Mouse (Mus musculus): ENCODE measurements around the gene Slc9a1.

Slc9a1 gene

GRCm38 (mm10) chr4:133442194-133442593 lies 72.7 kb downstream of the Slc9a1 start:
- no peak for DNase-seq

GRCm38 (mm10) chr4:133443085-133443484 lies 73.6 kb downstream of the Slc9a1 start:
- no peak for DNase-seq

DNA sequence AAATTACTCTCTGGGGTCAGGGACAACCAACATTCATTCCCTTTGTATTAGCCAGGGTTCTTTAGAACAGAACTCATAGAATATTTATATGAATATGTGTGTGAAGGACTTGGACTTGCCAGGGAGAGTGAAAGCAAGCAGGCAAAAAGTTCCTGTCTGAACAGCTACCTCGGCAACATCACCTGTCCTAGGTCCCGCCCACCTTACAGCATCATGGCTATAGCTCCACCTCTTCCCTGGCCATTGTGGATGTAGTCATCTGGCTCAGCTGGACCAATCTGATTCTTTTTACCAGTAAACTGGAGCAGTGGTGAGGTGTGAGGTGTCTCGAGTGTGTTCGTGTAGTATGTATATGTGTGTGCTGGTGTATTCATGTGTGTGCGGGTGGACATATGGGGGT lies 76.2 kb downstream of the Slc9a1 start:
- DNase-seq: no peak

- DNase-seq: no peak
Measured at GRCm38 (mm10) chr4:133447366-133447765, 77.9 kb downstream of the Slc9a1 start.

DNA sequence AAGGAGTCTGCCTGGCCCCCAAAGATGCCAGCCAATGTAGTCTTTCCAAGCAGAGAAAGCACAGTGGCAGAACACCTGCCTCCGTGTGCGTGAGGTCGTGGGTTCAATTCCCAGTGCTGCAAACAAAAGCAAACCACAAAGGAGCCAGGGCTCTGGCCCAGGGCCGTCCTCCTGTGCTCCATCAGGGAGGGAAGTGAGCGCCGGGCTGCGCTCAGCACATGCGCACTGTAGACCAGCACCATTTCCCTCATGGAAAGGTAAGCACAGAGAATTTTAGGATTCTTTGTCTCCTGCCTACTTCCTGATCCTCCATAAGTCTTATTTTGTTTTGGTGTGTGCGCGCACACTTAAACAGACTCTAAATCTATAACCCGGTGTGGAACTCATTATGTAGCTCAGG lies 78.5 kb downstream of the Slc9a1 start:
- DNase-seq: no peak

DNA sequence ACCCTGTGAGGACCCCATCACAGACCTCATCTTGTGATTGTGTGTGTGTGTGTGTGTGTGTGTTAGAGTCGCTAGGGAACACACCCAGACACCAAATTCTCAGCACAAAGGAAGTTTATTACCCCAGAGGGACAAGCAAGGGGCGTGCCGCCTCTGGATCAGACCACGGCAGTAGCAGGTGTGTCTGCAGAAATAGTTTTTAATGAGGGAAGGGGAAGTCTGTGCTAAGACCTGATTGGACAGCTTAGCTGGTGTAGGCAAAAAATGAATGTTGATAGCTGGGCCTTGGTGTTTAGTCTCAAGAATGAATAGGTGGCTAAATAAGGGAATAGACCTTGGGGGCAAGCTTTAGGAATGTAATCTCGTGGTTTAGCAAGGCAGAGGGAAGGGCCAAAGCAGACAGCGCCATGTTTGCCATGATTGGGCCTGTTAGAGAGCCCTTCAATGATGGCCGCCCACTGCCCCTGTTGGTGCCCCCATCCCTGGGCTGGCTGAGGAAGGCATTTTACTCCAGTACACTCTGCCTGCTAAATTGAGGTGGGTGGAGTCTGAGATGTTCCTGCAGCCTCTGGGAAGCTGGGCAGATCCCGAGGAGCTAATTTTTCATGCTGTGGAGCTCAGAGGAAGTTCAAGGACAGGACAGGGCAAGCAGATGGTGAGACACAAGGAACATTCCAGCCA lies 79.3 kb downstream of the Slc9a1 start:
- DNase-seq: no peak

GRCm38 (mm10) chr4:133449726-133450125 lies 80.2 kb downstream of the Slc9a1 start:
- peak; percentile 76 to 78 for DNase-seq

GRCm38 (mm10) chr4:133451536-133451935 lies 82.0 kb downstream of the Slc9a1 start:
- peak; percentile 93 to 94 for DNase-seq

GRCm38 (mm10) chr4:133452433-133452832 lies 82.9 kb downstream of the Slc9a1 start:
- no peak for DNase-seq

- no peak for DNase-seq
Measured at GRCm38 (mm10) chr4:133458044-133458443, 88.5 kb downstream of the Slc9a1 start.

DNA sequence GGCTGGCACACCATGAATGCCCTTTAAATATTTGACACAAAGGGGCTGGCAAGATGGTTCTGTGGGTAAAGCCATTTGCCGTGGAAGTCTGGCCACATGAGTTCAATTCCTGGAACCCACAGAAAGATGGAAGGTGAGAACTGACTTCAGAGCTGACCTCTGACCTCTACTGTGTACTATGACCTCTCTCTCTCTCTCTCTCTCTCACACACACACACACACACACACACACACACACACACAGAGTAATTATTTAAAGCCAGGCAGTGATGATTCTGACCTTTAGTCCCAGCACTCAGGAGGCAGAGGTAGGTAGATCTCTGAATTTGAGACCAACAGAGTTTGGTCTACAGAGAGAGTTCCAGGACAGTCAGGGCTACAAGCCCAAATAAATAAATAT lies 90.5 kb downstream of the Slc9a1 start:
- DNase-seq: no peak

- DNase-seq: peak in 1 of 2 experiments; percentile 32
Measured at GRCm38 (mm10) chr4:133460796-133461325, 91.4 kb downstream of the Slc9a1 start.

DNA sequence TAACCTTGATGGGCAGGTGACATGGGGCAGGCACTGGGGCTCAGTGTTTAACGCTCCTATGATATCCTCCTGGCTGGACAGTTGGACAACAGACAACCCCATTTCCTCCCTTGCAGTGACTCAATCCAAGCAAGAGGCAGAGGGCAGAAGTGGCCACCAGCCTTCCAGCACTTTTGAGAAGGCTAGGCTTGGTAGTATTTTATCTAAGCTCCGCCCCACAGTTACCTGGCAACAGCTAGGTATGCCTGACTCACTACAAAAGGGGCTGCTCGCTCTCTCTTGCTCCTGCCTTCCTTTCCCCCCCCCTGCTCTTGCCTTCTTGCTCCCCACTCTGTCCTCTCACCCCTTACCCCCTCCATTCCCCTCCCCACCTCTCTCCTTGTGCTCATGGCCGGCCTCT lies 91.9 kb downstream of the Slc9a1 start:
- DNase-seq: no peak

DNA sequence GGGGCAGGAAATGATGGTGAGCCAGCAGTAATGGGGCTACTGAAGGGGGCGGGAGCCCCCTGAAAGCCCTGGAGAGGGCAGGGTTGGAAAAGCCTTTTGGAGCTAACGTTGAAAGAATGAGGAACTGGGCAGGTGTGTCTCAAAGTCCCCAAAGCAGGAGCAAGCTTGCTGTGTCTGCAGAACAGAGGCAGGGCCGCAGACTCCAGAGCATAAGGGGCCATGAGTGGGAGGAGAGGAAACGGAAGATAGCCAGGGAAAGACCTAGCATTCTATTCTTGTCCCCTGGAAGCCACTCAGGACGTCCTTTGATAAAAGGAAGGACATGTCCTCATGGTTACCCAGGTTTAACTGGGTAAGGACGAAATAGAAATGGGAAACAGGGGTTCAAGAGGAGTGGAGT lies 93.7 kb downstream of the Slc9a1 start:
- no peak for DNase-seq

DNA sequence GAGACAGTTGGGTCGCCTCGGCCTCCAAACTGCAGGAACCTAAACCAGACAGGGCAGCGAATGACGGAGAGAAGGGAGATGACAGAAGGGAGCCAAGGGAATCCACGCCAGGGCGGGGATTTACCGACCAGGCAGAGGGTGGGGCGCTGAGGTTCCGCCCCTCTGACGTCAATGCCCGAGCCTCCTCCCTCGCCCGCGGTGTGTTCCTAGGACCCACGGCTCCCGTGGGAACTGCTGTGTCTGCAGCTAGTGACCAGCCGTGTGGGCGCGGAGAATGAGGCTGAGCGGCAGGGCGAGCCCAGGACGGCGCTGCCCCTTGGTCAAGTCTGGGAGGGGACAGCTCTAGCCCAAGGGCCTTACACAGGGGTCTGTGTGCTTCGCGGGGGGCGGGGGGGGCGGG lies 98.6 kb downstream of the Slc9a1 start:
- DNase-seq: peak; percentile 79 to 84

DNA sequence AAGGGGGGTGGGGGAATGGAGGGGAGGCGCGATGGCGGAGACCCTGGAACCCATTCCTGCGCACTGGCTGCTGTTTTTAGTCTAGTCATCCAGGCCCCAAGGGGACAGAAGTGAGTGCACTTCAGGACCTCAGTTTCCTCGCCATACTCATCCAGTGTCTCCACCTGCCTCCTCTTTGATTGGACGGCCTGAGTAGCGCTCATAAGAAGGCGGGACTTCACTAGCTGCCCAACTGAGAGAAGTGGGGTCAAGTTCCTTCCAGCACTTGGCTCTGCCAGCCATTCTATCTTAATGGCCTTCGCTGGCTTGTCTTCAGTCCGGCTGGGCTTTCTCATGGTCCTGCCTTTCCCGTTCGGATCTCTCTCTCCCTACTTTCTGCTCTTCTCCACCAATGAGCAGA lies 99.6 kb downstream of the Slc9a1 start:
- no peak for DNase-seq

DNA sequence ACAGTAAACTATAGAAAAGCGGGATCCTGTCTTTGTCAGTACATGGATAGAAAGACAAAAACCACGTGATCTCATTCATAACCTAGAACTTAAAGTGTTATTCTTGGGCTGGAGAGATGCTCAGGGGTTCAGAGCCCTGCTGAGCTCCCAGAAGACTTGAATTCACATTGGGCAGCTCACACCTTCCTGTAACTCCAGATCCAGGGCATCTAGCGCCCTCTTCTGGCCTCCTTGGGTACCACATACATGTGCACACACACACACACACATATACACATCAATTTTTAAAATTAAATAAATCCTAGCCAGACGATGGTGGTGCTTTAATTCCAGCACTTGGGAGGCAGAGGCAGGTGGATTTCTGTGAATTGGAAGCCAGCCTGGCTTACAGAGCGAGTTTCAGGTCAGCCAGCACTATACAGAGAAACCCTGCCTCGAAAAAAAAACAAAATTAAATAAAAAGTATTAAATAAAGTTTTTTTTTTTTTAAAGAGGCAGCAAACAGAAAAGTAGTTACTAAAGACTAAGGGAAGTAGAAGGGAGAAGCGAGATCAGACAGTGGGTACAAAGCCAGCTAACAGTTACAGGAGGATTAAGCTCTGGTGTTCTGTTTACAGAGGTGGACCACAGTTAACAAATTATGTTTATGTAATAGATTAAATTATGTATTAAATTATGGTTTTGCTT lies 101.8 kb downstream of the Slc9a1 start:
- no peak for DNase-seq
